In genomic region chr3:37668652-37669051, GRCm38 (mm10) we compare ENCODE assay signal across 19 mouse cellular contexts.
"Had no signal": no experiment of that assay in that cellular context is flagged by ENCODE, and none has a peak within 500 bp of the region (broad histone marks: within the 10 kb centered on the region; RNA-seq: fewer than 3 reads in every experiment).

No protein-coding gene starts in this region.

- H3K4me3 ChIP-seq: kidney, embryonic 15.5 days; limb, embryonic 10.5 days; limb, embryonic 13.5 days; liver, embryonic 12.5 days; liver, embryonic 15.5 days; midbrain, embryonic 12.5 days; myocyte; neural tube, embryonic 13.5 days had no signal

- DNase-seq: kidney, adult 8-10 months; kidney, postnatal 10 days; kidney, postnatal 36 days; liver; lung, adult 2 months; lung, postnatal 14 days; lung, postnatal 4 days; retina, postnatal 1 day; right cerebral cortex, postnatal 25 days; thymus, postnatal 36 days had no signal

- H3K36me3 ChIP-seq: liver, embryonic 12.5 days; liver, embryonic 15.5 days; midbrain, embryonic 12.5 days; neural tube, embryonic 13.5 days had no signal

- H3K9me3 ChIP-seq: liver, embryonic 12.5 days; liver, embryonic 15.5 days had no signal

- H3K27ac ChIP-seq: kidney, embryonic 15.5 days; limb, embryonic 10.5 days; limb, embryonic 13.5 days; liver, embryonic 12.5 days; liver, embryonic 15.5 days; midbrain, embryonic 12.5 days; neural tube, embryonic 13.5 days had no signal

- H3K9ac ChIP-seq: kidney, embryonic 15.5 days; limb, embryonic 13.5 days; liver, embryonic 12.5 days; liver, embryonic 15.5 days; midbrain, embryonic 12.5 days; neural tube, embryonic 13.5 days had no signal

- H3K27me3 ChIP-seq: kidney, embryonic 15.5 days had no signal

- ATAC-seq: liver, embryonic 12.5 days; midbrain, embryonic 16.5 days had no signal
